ENCODE assay signal across 9 mouse cellular contexts in genomic region chr19:44684061-44684514, GRCm38 (mm10).
DNase-seq lines count a peak whose midpoint lies in the region; ATAC-seq and TF ChIP-seq lines count a peak whose summit lies in the region.
"Had no signal": no experiment of that assay in that cellular context is flagged by ENCODE, and none has a peak within 500 bp of the region (broad histone marks: within the 10 kb centered on the region; RNA-seq: fewer than 3 reads in every experiment).

No protein-coding gene starts in this region.

- no peaks in the 10 kb centered on the region for H3K4me1 ChIP-seq in bone marrow macrophage, adult 2 months (ENCODE audit: control insufficient read depth, insufficient read depth, low read length)
- H3K4me1 ChIP-seq in heart, embryonic 12.5 days (replicated peaks) = peaks cover 7% of the 10 kb centered on the region; the same call in 1 of the 2 replicates
- H3K4me1 ChIP-seq in kidney, embryonic 16.5 days (ENCODE audit: insufficient read depth, low read length) = peaks cover 14% of the 10 kb centered on the region; the same call in 1 of the 2 replicates
- H3K4me1 ChIP-seq in midbrain, embryonic 10.5 days = peaks cover 20% of the 10 kb centered on the region

- no peak overlapping the region for H3K9ac ChIP-seq in heart, embryonic 12.5 days
- 0 out of 2 replicates have a peak overlapping the region, but pooled peaks have one; percentile 33 for H3K9ac ChIP-seq in kidney, embryonic 16.5 days (replicated peaks; ENCODE audit: low read length)

- TF ChIP-seq CTCF in bone marrow macrophage, adult 2 months (IDR thresholded peaks at IDR 0.05; ENCODE audit: low read depth, low read length) = 0 out of 2 replicates have a peak, but pooled peaks have one; percentile 24

- H3K36me3 ChIP-seq in heart, embryonic 12.5 days = no peaks in the 10 kb centered on the region
- no peaks in the 10 kb centered on the region for H3K36me3 ChIP-seq in kidney, embryonic 16.5 days (ENCODE audit: insufficient read depth, low read length)
- H3K36me3 ChIP-seq in midbrain, embryonic 10.5 days = no peaks in the 10 kb centered on the region

- no peak overlapping the region for H3K4me3 ChIP-seq in bone marrow macrophage, adult 2 months (ENCODE audit: insufficient read depth, low read length)
- H3K4me3 ChIP-seq in heart, embryonic 12.5 days = peak overlapping the region; percentile 40
- H3K4me3 ChIP-seq in kidney, embryonic 16.5 days (ENCODE audit: low read length) = peak overlapping the region; percentile 40
- peak overlapping the region; percentile 49 for H3K4me3 ChIP-seq in midbrain, embryonic 10.5 days
- H3K4me3 ChIP-seq: myocyte had no signal

- intact Hi-C loops in left cerebral cortex, postnatal 14 days (cut with DNase I) = loop anchor here (5.0 kb wide), 1 partner anchor 73 kb away; the partner anchor contains the start of gene Pax2

- DNase-seq in left cerebral cortex, postnatal 14 days (ENCODE audit: low spot score in 2 of 2) = peak; percentile 9 to 17
- DNase-seq in left cerebral cortex, adult 9 months (ENCODE audit: low spot score in 2 of 2) = no peak
- peak; percentile 60 for DNase-seq in midbrain, embryonic 10.5 days (ENCODE audit: low spot score)
- peak; percentile 75 for DNase-seq in testis, postnatal 10 days (ENCODE audit: low spot score)
- DNase-seq in cerebellum, postnatal 4 days (ENCODE audit: low spot score in 2 of 2) = no peak

- H3K27me3 ChIP-seq in heart, embryonic 12.5 days (replicated peaks) = peaks cover 97% of the 10 kb centered on the region
- peaks cover 64% of the 10 kb centered on the region for H3K27me3 ChIP-seq in kidney, embryonic 16.5 days (ENCODE audit: insufficient read depth, low read length)
- H3K27me3 ChIP-seq in midbrain, embryonic 10.5 days (ENCODE audit: low read depth, poor library complexity, severe bottlenecking) = peaks cover 100% of the 10 kb centered on the region

- WGBS in heart, embryonic 12.5 days = 2% methylated on average over 48 of the region's 48 CpGs
- under 1% methylated on average over 46 of the region's 48 CpGs for WGBS in kidney, embryonic 16.5 days
- WGBS in midbrain, embryonic 10.5 days = 1% methylated on average over 48 of the region's 48 CpGs

- H3K9me3 ChIP-seq in heart, embryonic 12.5 days (replicated peaks) = no peaks in the 10 kb centered on the region
- no peaks in the 10 kb centered on the region for H3K9me3 ChIP-seq in kidney, embryonic 16.5 days (ENCODE audit: low read length)
- H3K9me3 ChIP-seq in midbrain, embryonic 10.5 days (replicated peaks) = no peaks in the 10 kb centered on the region

- TF ChIP-seq POLR2A in bone marrow macrophage, adult 2 months (IDR thresholded peaks at IDR 0.05; ENCODE audit: borderline replicate concordance, low read depth, low read length) = no peak

- peak; percentile 42; the same call in 1 of the 2 replicates for ATAC-seq in heart, embryonic 12.5 days (ENCODE audit: insufficient number of reproducible peaks, low FRiP score)
- ATAC-seq in kidney, embryonic 16.5 days (ENCODE audit: low FRiP score, low TSS enrichment) = no peak

- no peak overlapping the region for H3K27ac ChIP-seq in bone marrow macrophage, adult 2 months (ENCODE audit: insufficient read depth, low read depth, low read length)
- H3K27ac ChIP-seq in heart, embryonic 12.5 days (ENCODE audit: poor library complexity, severe bottlenecking) = no peak overlapping the region
- H3K27ac ChIP-seq in kidney, embryonic 16.5 days (ENCODE audit: low read length) = no peak overlapping the region
- H3K27ac ChIP-seq in midbrain, embryonic 10.5 days (replicated peaks) = no peak overlapping the region

- peak overlapping the region; percentile 66 for H3K4me2 ChIP-seq in heart, embryonic 12.5 days
- peak overlapping the region; percentile 69 for H3K4me2 ChIP-seq in kidney, embryonic 16.5 days (replicated peaks; ENCODE audit: low read depth, low read length)

Comparison
In these comparisons a context has a peak if more than half of its experiments do, and no peak if none do; other contexts are left out.
1. DNase-seq: peak in left cerebral cortex, postnatal 14 days (2 of 2), midbrain, embryonic 10.5 days (single experiment) and testis, postnatal 10 days (single experiment); none in left cerebral cortex, adult 9 months (0 of 2) and cerebellum, postnatal 4 days (0 of 2).